Comparison of ENCODE assay signal across 8 mouse cellular contexts in genomic region chr14:104467966-104468622, GRCm38 (mm10). TPM values are rescaled to one million over a fixed set of nuclear protein-coding genes. Genes with fewer than 3 reads are reported as not detected.
A peak's percentile ranks its signal among the peaks of the same experiment; 100 is the strongest.
DNase-seq lines count a peak whose midpoint lies in the region; ATAC-seq lines count a peak whose summit lies in the region.

Pou4f1 (minus strand) TSS chr14:104467999.

- H3K9ac ChIP-seq in heart, embryonic 15.5 days, result peak within 1 kb of the TSS; percentile 34
- peak within 1 kb of the TSS; percentile 43 for H3K9ac ChIP-seq in limb, embryonic 11.5 days (ENCODE audit: low read length)
- peak within 1 kb of the TSS; percentile 70 for H3K9ac ChIP-seq in midbrain, embryonic 11.5 days (ENCODE audit: low read length)

- H3K4me1 ChIP-seq in heart, embryonic 15.5 days (replicated peaks), result peaks cover 39% of the 10 kb centered on the region
- peaks cover 8% of the 10 kb centered on the region for H3K4me1 ChIP-seq in limb, embryonic 11.5 days (ENCODE audit: control insufficient read depth, insufficient read depth, low read length)
- H3K4me1 ChIP-seq in midbrain, embryonic 11.5 days (ENCODE audit: control insufficient read depth, insufficient read depth, low read length), result peaks cover 14% of the 10 kb centered on the region

- H3K4me3 ChIP-seq in heart, embryonic 15.5 days, result peak within 1 kb of the TSS; percentile 60
- H3K4me3 ChIP-seq in limb, embryonic 11.5 days (ENCODE audit: low read depth, low read length), result peak within 1 kb of the TSS; percentile 34
- H3K4me3 ChIP-seq in midbrain, embryonic 11.5 days (ENCODE audit: low read depth, low read length), result peak within 1 kb of the TSS; percentile 54

- H3K4me2 ChIP-seq in heart, embryonic 15.5 days, result peak within 1 kb of the TSS; percentile 95
- H3K4me2 ChIP-seq in limb, embryonic 11.5 days (ENCODE audit: low read depth, severe bottlenecking), result peak within 1 kb of the TSS; percentile 79
- peak within 1 kb of the TSS; percentile 86 for H3K4me2 ChIP-seq in midbrain, embryonic 11.5 days

- ATAC-seq in heart, embryonic 15.5 days (replicated peaks; ENCODE audit: insufficient number of reproducible peaks, insufficient read depth, low FRiP score, low read depth), result peak; percentile 81
- peak; percentile 84 for ATAC-seq in limb, embryonic 11.5 days (ENCODE audit: insufficient number of reproducible peaks, low FRiP score, low TSS enrichment, low read depth)
- ATAC-seq in midbrain, embryonic 11.5 days (ENCODE audit: low FRiP score), result peak; percentile 95

- H3K36me3 ChIP-seq in heart, embryonic 15.5 days, result no peaks in the 10 kb centered on the region
- H3K36me3 ChIP-seq in limb, embryonic 11.5 days (ENCODE audit: control insufficient read depth, insufficient read depth, low read length), result no peaks in the 10 kb centered on the region
- H3K36me3 ChIP-seq in midbrain, embryonic 11.5 days (ENCODE audit: control insufficient read depth, insufficient read depth, low read length), result no peaks in the 10 kb centered on the region

- H3K27ac ChIP-seq in heart, embryonic 15.5 days, result no peak within 1 kb of the TSS
- H3K27ac ChIP-seq in limb, embryonic 11.5 days (replicated peaks; ENCODE audit: low read depth, low read length), result no peak within 1 kb of the TSS
- H3K27ac ChIP-seq in midbrain, embryonic 11.5 days (ENCODE audit: low read depth, low read length), result peak within 1 kb of the TSS; percentile 74

- H3K27me3 ChIP-seq in heart, embryonic 15.5 days, result peaks cover 98% of the 10 kb centered on the region
- H3K27me3 ChIP-seq in limb, embryonic 11.5 days (ENCODE audit: control insufficient read depth, insufficient read depth, low read length), result peaks cover 93% of the 10 kb centered on the region
- peaks cover 94% of the 10 kb centered on the region for H3K27me3 ChIP-seq in midbrain, embryonic 11.5 days (ENCODE audit: control insufficient read depth, insufficient read depth, low read length)

- no peaks in the 10 kb centered on the region for H3K9me3 ChIP-seq in heart, embryonic 15.5 days (replicated peaks)
- H3K9me3 ChIP-seq in limb, embryonic 11.5 days (ENCODE audit: control insufficient read depth, low read length), result no peaks in the 10 kb centered on the region
- H3K9me3 ChIP-seq in midbrain, embryonic 11.5 days (ENCODE audit: control insufficient read depth, low read length), result no peaks in the 10 kb centered on the region

- WGBS in heart, embryonic 15.5 days, result under 1% methylated on average over 62 of the region's 62 CpGs
- under 1% methylated on average over 39 of the region's 62 CpGs for WGBS in limb, embryonic 11.5 days
- WGBS in midbrain, embryonic 11.5 days, result under 1% methylated on average over 62 of the region's 62 CpGs

- peak; percentile 36 for DNase-seq in urinary bladder, postnatal 25 days (ENCODE audit: low spot score)
- no peak for DNase-seq in urinary bladder, adult 2 months (ENCODE audit: low spot score)
- DNase-seq in embryo, embryonic 11.5 days (ENCODE audit: low read depth, low spot score), result peak; percentile 63
- DNase-seq in limb, embryonic 11.5 days (ENCODE audit: low spot score), result peak; percentile 81
- peak; percentile 97 for DNase-seq in midbrain, embryonic 11.5 days (ENCODE audit: low spot score, missing footprints)
- peak; percentile 84 for DNase-seq in testis, postnatal 14 days (ENCODE audit: low spot score)
- DNase-seq in layer of hippocampus, postnatal 36 days, result no peak

RNA-seq across cellular contexts. Expression of gene Pou4f1, which starts in this region (rescaled TPM):
- 0.01 and 0.08 TPM in 2 replicates for polyA plus RNA-seq in urinary bladder, adult 2 months (2012; rRNA removed)
- polyA plus RNA-seq in heart, embryonic 15.5 days (2015; fragmentation: Nextera tagmentation; extraction: Ambion mirVana), result 0.16 and 0.33 TPM in 2 replicates
- polyA plus RNA-seq in limb, embryonic 11.5 days (2014; fragmentation: Nextera tagmentation; extraction: Ambion mirVana), result 0.43 and 0.57 TPM in 2 replicates
- 46.9 and 56.1 TPM in 2 replicates for polyA plus RNA-seq in midbrain, embryonic 11.5 days (2014; fragmentation: Nextera tagmentation; extraction: Ambion mirVana)
- not detected for total RNA-seq in layer of hippocampus, postnatal 36 days (2021)

Comparison
In these comparisons a context has a peak if more than half of its experiments do, and no peak if none do; other contexts are left out.
1. RNA of gene Pou4f1 (polyA plus RNA-seq): 46.9 to 56.1 TPM in midbrain, embryonic 11.5 days; 0.43 to 0.57 TPM in limb, embryonic 11.5 days, 0.16 to 0.33 TPM in heart, embryonic 15.5 days and 0.01 to 0.08 TPM in urinary bladder, adult 2 months; every median in the first group is over 10 times any median in the second.
2. DNase-seq: peak in urinary bladder, postnatal 25 days (single experiment), embryo, embryonic 11.5 days (single experiment), midbrain, embryonic 11.5 days (single experiment) and testis, postnatal 14 days (single experiment); none in urinary bladder, adult 2 months (single experiment) and layer of hippocampus, postnatal 36 days (0 of 2).
3. Peak in ATAC-seq, H3K4me3 ChIP-seq, H3K9ac ChIP-seq and H3K4me2 ChIP-seq in heart, embryonic 15.5 days; RNA of the gene not detected or under 1 TPM.
4. Peak in DNase-seq, ATAC-seq, H3K4me3 ChIP-seq, H3K9ac ChIP-seq and H3K4me2 ChIP-seq in limb, embryonic 11.5 days; RNA of the gene not detected or under 1 TPM.
5. Peak in every context shown above with its lines, with median percentiles within 50 percentile points of each other: ATAC-seq, H3K4me2 ChIP-seq, H3K4me3 ChIP-seq and H3K9ac ChIP-seq.